9 mouse cellular contexts compared by ENCODE assay signal in the genomic region with DNA sequence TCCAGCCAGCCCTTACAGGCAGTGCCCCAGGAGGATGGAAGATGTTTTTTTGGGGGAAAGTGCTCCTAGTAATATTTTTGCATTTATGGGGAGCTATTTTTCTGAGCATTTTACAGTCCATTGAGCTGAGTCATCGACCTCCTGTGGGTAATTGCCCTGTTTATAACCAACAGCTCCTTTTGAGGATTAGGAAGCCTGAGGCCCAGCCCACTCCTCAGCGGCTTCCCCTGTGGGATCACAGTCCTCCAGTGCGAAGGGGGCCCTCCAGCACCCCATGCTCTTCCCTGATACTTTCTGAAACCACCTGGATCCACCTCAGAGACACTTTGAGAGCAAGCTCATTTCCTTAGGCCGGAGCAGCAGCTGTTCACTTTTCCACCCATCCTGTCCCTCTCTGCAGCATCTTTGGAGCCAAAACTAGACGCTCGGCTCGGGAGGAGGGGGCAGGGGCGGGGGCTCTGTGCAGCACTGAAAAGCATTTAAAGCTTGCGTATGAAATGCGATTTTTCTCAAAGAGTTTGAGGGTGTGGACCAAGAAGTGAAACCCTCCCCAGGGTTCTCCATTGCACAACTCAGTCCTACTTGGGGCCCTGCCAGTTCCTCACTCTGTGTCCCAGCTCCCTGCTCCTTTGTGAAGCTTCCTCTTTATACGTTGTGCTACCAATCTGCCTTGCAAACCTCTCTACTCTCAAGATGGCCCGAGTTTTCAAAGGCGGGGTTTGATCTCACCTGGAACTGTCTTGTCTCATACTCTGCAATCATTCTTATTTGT. TPM values are rescaled to one million over a fixed set of nuclear protein-coding genes. Genes with fewer than 3 reads are reported as not detected.
DNase-seq lines count a peak whose midpoint lies in the region; ATAC-seq lines count a peak whose summit lies in the region.
"Had no signal": no experiment of that assay in that cellular context is flagged by ENCODE, and none has a peak within 500 bp of the region (broad histone marks: within the 10 kb centered on the region; RNA-seq: fewer than 3 reads in every experiment).

No protein-coding gene starts in this region.

- peaks cover 11% of the 10 kb centered on the region for H3K4me1 ChIP-seq in limb, embryonic 13.5 days

- no peaks in the 10 kb centered on the region for H3K36me3 ChIP-seq in limb, embryonic 13.5 days
- H3K36me3 ChIP-seq: neural tube, embryonic 12.5 days had no signal

- no peaks in the 10 kb centered on the region for H3K9me3 ChIP-seq in limb, embryonic 13.5 days
- H3K9me3 ChIP-seq: neural tube, embryonic 12.5 days had no signal

- H3K4me2 ChIP-seq in limb, embryonic 13.5 days (replicated peaks), result peak overlapping the region; percentile 16; the same call in 1 of the 2 replicates
- H3K4me2 ChIP-seq: neural tube, embryonic 12.5 days had no signal

- no peak overlapping the region for H3K4me3 ChIP-seq in limb, embryonic 13.5 days
- H3K4me3 ChIP-seq: neural tube, embryonic 12.5 days had no signal

- H3K27me3 ChIP-seq in limb, embryonic 13.5 days, result no peaks in the 10 kb centered on the region
- H3K27me3 ChIP-seq: neural tube, embryonic 12.5 days had no signal

- DNase-seq in left cerebral cortex, adult 18-20 months (ENCODE audit: low spot score in 2 of 2), result peak; percentile 9 to 15
- DNase-seq in left cerebral cortex, adult 8-10 months (ENCODE audit: low spot score in 2 of 2), result no peak
- peak; percentile 81 for DNase-seq in heart, adult 8-10 months (ENCODE audit: low spot score)
- peak; percentile 56 for DNase-seq in ovary, postnatal 36 days (ENCODE audit: low spot score)
- DNase-seq in B cell, adult 2 months, result no peak

- 44% methylated on average over 13 of the region's 13 CpGs for WGBS in limb, embryonic 13.5 days

- ATAC-seq in cerebellum, adult (ENCODE audit: insufficient number of reproducible peaks, low FRiP score, low TSS enrichment), result peak; percentile 36; the same call in 1 of the 2 replicates
- peak; percentile 44; the same call in 1 of the 2 replicates for ATAC-seq in limb, embryonic 13.5 days (ENCODE audit: low FRiP score, low read depth)
- no peak for ATAC-seq in frontal cortex, adult (ENCODE audit: low TSS enrichment)

- peak overlapping the region; percentile 28; the same call in 1 of the 2 replicates for H3K27ac ChIP-seq in limb, embryonic 13.5 days
- H3K27ac ChIP-seq: neural tube, embryonic 12.5 days had no signal

- 0 out of 2 replicates have a peak overlapping the region, but pooled peaks have one; percentile 43 for H3K9ac ChIP-seq in limb, embryonic 13.5 days
- H3K9ac ChIP-seq: neural tube, embryonic 12.5 days had no signal

RNA-seq across cellular contexts. Expression of a gene that starts 43.5 kb away (rescaled TPM):
- 10 to 100 TPM; 69.4 to 75.4 TPM for total RNA-seq in left cerebral cortex, adult 18-20 months (2021)
- 10 to 100 TPM; 61.7 to 74.7 (median 64.9) TPM for total RNA-seq in left cerebral cortex, adult 8-10 months (2022)
- total RNA-seq in heart, adult 8-10 months (2022), result 10 to 100 TPM; 25.6 to 29.2 (median 26.2) TPM
- 56.1 and 57.8 TPM in 2 replicates for polyA plus RNA-seq in limb, embryonic 13.5 days (2015; fragmentation: Nextera tagmentation; extraction: Ambion mirVana)

Comparison
In these comparisons a context has a peak if more than half of its experiments do, and no peak if none do; other contexts are left out.
1. DNase-seq: peak in left cerebral cortex, adult 18-20 months (2 of 2), heart, adult 8-10 months (single experiment) and ovary, postnatal 36 days (single experiment); none in left cerebral cortex, adult 8-10 months (0 of 2) and B cell, adult 2 months (0 of 2).